Mouse (Mus musculus) CH12.LX (cell line): Measurements from ENCODE around the gene Slc1a7. TPM values are rescaled to one million over a fixed set of nuclear protein-coding genes. Genes with fewer than 3 reads are reported as not detected.

ENCODE experiments used
- DNase-seq: peaks from one replicate; pipeline ENCODE4 v3.0.0-alpha.2; 2013; ENCODE audit errors: extremely low read depth
- H3K27ac ChIP-seq: 2 replicates; pipeline ENCODE4 v1.5.1; 2012; ENCODE audit warnings: low read depth, mild to moderate bottlenecking, control low read depth, moderate library complexity; ENCODE audit not compliant: insufficient read depth
- H3K27me3 ChIP-seq: replicated peaks from 2 replicates; pipeline ENCODE3; 2012; ENCODE audit warnings: inconsistent platforms
- H3K36me3 ChIP-seq, 2 experiments: replicated peaks in 1 of 2; 2 replicates each; pipeline versions ENCODE3 to v1.6.1; 2012; ENCODE audit warnings: inconsistent platforms in 1 of 2, low read length in 1 of 2, mild to moderate bottlenecking in 1 of 2, mixed read lengths in 1 of 2, moderate library complexity in 1 of 2; ENCODE audit not compliant: control insufficient read depth in 1 of 2, insufficient read depth in 1 of 2
- H3K4me1 ChIP-seq, 2 experiments: 2 replicates each; pipeline ENCODE4 v1.6.1; 2012; ENCODE audit warnings: inconsistent platforms in 1 of 2, moderate library complexity in 1 of 2; ENCODE audit not compliant: insufficient read depth in 2 of 2, control insufficient read depth in 1 of 2
- H3K4me2 ChIP-seq: 2 replicates; pipeline ENCODE4 v1.6.1; 2012; ENCODE audit warnings: low read depth, mild to moderate bottlenecking, control low read depth; ENCODE audit not compliant: poor library complexity, insufficient read depth, severe bottlenecking
- H3K4me3 ChIP-seq, 3 experiments: fragments of 150-350 bp in 1 of 3; sonication (generic) in 1 of 3; replicated peaks in 1 of 3; 2 replicates each; pipeline versions ENCODE3 to v1.5.1; 2011 to 2012; ENCODE audit warnings: low read depth in 2 of 3, low read length in 2 of 3, mild to moderate bottlenecking in 2 of 3, moderate library complexity in 2 of 3, control low read depth in 1 of 3, improper control_type of control experiment in 1 of 3, inconsistent platforms in 1 of 3, mixed read lengths in 1 of 3; ENCODE audit not compliant: poor library complexity in 1 of 3
- H3K79me2 ChIP-seq: replicated peaks from 2 replicates; pipeline ENCODE4 v1.6.1; 2012; ENCODE audit warnings: mild to moderate bottlenecking, moderate library complexity; ENCODE audit not compliant: control insufficient read depth, poor library complexity, insufficient read depth, severe bottlenecking; ENCODE audit errors: extremely low read depth
- H3K9ac ChIP-seq: 2 replicates; pipeline ENCODE4 v1.6.1; 2012; ENCODE audit warnings: low read depth, mild to moderate bottlenecking, control low read depth, moderate library complexity; ENCODE audit not compliant: insufficient read depth
- H3K9me3 ChIP-seq: replicated peaks from 2 replicates; pipeline ENCODE3; 2012; ENCODE audit warnings: low read length, inconsistent platforms, mixed read lengths
- CHD1 ChIP-seq: IDR thresholded peaks from 2 replicates; pipeline ENCODE4 v1.6.1; 2012; ENCODE audit warnings: low read depth, low read length, improper control_type of control experiment, inconsistent platforms
- E2F4 ChIP-seq: IDR thresholded peaks from 2 replicates; pipeline ENCODE4 v1.6.1; 2011; ENCODE audit warnings: low read depth, low read length, improper control_type of control experiment; ENCODE audit not compliant: insufficient replicate concordance
- ETS1 ChIP-seq: conservative IDR thresholded peaks from 2 replicates; pipeline ENCODE4 v1.6.1; 2012; ENCODE audit warnings: low read depth, mild to moderate bottlenecking, inconsistent platforms, low read length, improper control_type of control experiment, moderate library complexity
- HCFC1 ChIP-seq: IDR thresholded peaks from 2 replicates; pipeline ENCODE4 v1.6.1; 2012; ENCODE audit warnings: low read depth, mild to moderate bottlenecking, inconsistent platforms, low read length, improper control_type of control experiment
- IRF4 ChIP-seq: IDR thresholded peaks from 2 replicates; pipeline ENCODE4 v1.6.1; 2014; ENCODE audit warnings: low read depth, mild to moderate bottlenecking, inconsistent platforms, low read length, improper control_type of control experiment
- JUN ChIP-seq: IDR thresholded peaks from 2 replicates; pipeline ENCODE4 v1.6.1; 2011; ENCODE audit warnings: low read depth, mild to moderate bottlenecking, low read length, improper control_type of control experiment, moderate library complexity; ENCODE audit not compliant: insufficient read depth
- JUND ChIP-seq: conservative IDR thresholded peaks from 2 replicates; pipeline ENCODE4 v1.6.1; 2011; ENCODE audit warnings: low read depth, low read length, improper control_type of control experiment
- KAT2A ChIP-seq: IDR thresholded peaks from 2 replicates; pipeline ENCODE4 v1.6.1; 2012; ENCODE audit warnings: low read length, improper control_type of control experiment, inconsistent platforms; ENCODE audit not compliant: insufficient replicate concordance
- MAX ChIP-seq: IDR thresholded peaks from 2 replicates; pipeline ENCODE4 v1.6.1; 2011; ENCODE audit warnings: low read length, improper control_type of control experiment
- MAZ ChIP-seq: IDR thresholded peaks from 2 replicates; pipeline ENCODE4 v1.6.1; 2012; ENCODE audit warnings: low read depth, mild to moderate bottlenecking, inconsistent platforms, low read length, improper control_type of control experiment, moderate library complexity
- PAX5 ChIP-seq: IDR thresholded peaks from 2 replicates; pipeline ENCODE4 v1.6.1; 2012; ENCODE audit warnings: low read length, inconsistent platforms, mixed read lengths
- POLR2AphosphoS2 ChIP-seq: IDR thresholded peaks from 2 replicates; pipeline ENCODE4 v1.6.1; 2011; ENCODE audit warnings: low read depth, low read length, improper control_type of control experiment
- TCF12 ChIP-seq: IDR thresholded peaks from 2 replicates; pipeline ENCODE4 v1.6.1; 2014; ENCODE audit warnings: low read depth, mild to moderate bottlenecking, inconsistent platforms, low read length, improper control_type of control experiment
- UBTF ChIP-seq: IDR thresholded peaks from 2 replicates; pipeline ENCODE4 v1.6.1; 2012; ENCODE audit warnings: low read depth, mild to moderate bottlenecking, inconsistent platforms, low read length, improper control_type of control experiment, moderate library complexity
- USF2 ChIP-seq: conservative IDR thresholded peaks from 2 replicates; pipeline ENCODE4 v1.6.1; 2011; ENCODE audit warnings: low read depth, low read length, improper control_type of control experiment
- ZKSCAN1 ChIP-seq: IDR thresholded peaks from 2 replicates; pipeline ENCODE4 v1.6.1; 2012; ENCODE audit warnings: low read depth, inconsistent platforms, low read length, improper control_type of control experiment, borderline replicate concordance
- ZMIZ1 ChIP-seq: IDR thresholded peaks from 2 replicates; pipeline ENCODE4 v1.6.1; 2012; ENCODE audit warnings: low read depth, mild to moderate bottlenecking, inconsistent platforms, low read length, improper control_type of control experiment
- ZNF384 ChIP-seq: IDR thresholded peaks from 2 replicates; pipeline ENCODE4 v1.6.1; 2012; ENCODE audit warnings: low read depth, low read length, improper control_type of control experiment, inconsistent platforms
- dilution Hi-C: fragments of 300-500 bp; cut with MboI; formaldehyde crosslinking; loops from 2 replicates; pipeline ENCODE4 v1.14.3; 2020; ENCODE audit warnings: low sequenced_read_pairs; ENCODE audit not compliant: extremely low pct_unique_long_range_greater_than_20kb, extremely low pct_ligation_motif_present
- in situ Hi-C: fragments of 300-500 bp; cut with MboI; formaldehyde crosslinking; loops from 3 replicates; pipeline ENCODE4 v1.14.3; 2019; ENCODE audit warnings: low sequenced_read_pairs, low pct_ligation_motif_present, low pct_unique_long_range_greater_than_20kb, mixed read lengths
- polyA plus RNA-seq: library from polyadenylated mRNA; unstranded; fragments of >175 nt; gene quantifications from 2 replicates; pipeline ENCODE4 v1.2.1, GENCODE M21; 2012; ENCODE audit warnings: low read depth; ENCODE audit not compliant: insufficient read length
- total RNA-seq, 2 experiments: library from RNA; depleted of rRNA; stranded (reverse); fragments of 300-350 nt in 1 of 2; fragments of >200 nt in 1 of 2; gene quantifications; 2 replicates each; pipeline ENCODE4 v1.2.3; 2012 to 2014

The Slc1a7 gene
- total and polyA plus RNA-seq, 3 experiments, result not detected

GRCm38 (mm10) chr4:107999380-107999779, 31.2 kb downstream of the Slc1a7 start:
- peaks cover 5% of the 10 kb centered on the region for H3K9me3 ChIP-seq
- peaks cover 3 to 12% of the 10 kb centered on the region in 2 experiments; a peak in 2 of 4 replicates for H3K4me1 ChIP-seq
- no peak overlapping the region for H3K4me2 ChIP-seq
- no peak for DNase-seq
- no peaks in the 10 kb centered on the region for H3K36me3 ChIP-seq
- TF ChIP-seq POLR2AphosphoS2 (no peak), HCFC1 (no peak), ETS1 (no peak), MAX (no peak), IRF4 (no peak)
- no peak overlapping the region for H3K27ac ChIP-seq
- peaks cover 20% of the 10 kb centered on the region for H3K27me3 ChIP-seq
- no peak overlapping the region for H3K4me3 ChIP-seq
- dilution Hi-C loops (no loop called here), in situ Hi-C loops (no loop called here)
- no peaks in the 10 kb centered on the region for H3K79me2 ChIP-seq
- no peak overlapping the region for H3K9ac ChIP-seq

GRCm38 (mm10) chr4:108005328-108005727, 37.2 kb downstream of the Slc1a7 start:
- in situ Hi-C loops (no loop called here), dilution Hi-C loops (no loop called here)
- Histone ChIP-seq H3K9ac (no peak overlapping the region), H3K27ac (no peak overlapping the region), H3K4me1 (peaks cover 3 to 7% of the 10 kb centered on the region in 2 experiments; a peak in 2 of 4 replicates), H3K4me3 (no peak overlapping the region), H3K9me3 (no peaks in the 10 kb centered on the region), H3K4me2 (no peak overlapping the region), H3K27me3 (peaks cover 22% of the 10 kb centered on the region), H3K36me3 (no peaks in the 10 kb centered on the region), H3K79me2 (no peaks in the 10 kb centered on the region)
- no peak for DNase-seq
- no peak for TF ChIP-seq E2F4

GRCm38 (mm10) chr4:108007532-108008103, 39.5 kb downstream of the Slc1a7 start:
- Histone ChIP-seq H3K4me1 (peaks cover 3 to 7% of the 10 kb centered on the region in 2 experiments; a peak in 2 of 4 replicates), H3K4me2 (no peak overlapping the region), H3K36me3 (no peaks in the 10 kb centered on the region), H3K27ac (no peak overlapping the region), H3K4me3 (no peak overlapping the region), H3K9me3 (no peaks in the 10 kb centered on the region), H3K9ac (no peak overlapping the region), H3K79me2 (no peaks in the 10 kb centered on the region), H3K27me3 (peaks cover 23% of the 10 kb centered on the region)
- in situ Hi-C loops, result no loop called here
- TF ChIP-seq TCF12 (no peak), HCFC1 (no peak), MAX (no peak), JUND (no peak), CHD1 (no peak), MAZ (no peak), ZNF384 (no peak), PAX5 (no peak), E2F4 (no peak), ZMIZ1 (no peak), JUN (no peak), IRF4 (no peak), USF2 (no peak), UBTF (no peak), ZKSCAN1 (no peak), KAT2A (no peak)
- dilution Hi-C loops, result no loop called here
- DNase-seq, result no peak
